Mouse (Mus musculus) megakaryocyte, embryonic 14.5 days (primary cell): ENCODE measurements at regions not wholly inside any gene's neighbourhood (a gene's known extent, or its start where the extent isn't known, plus 50 kb on each side); places are given as distances from the start of the nearest gene placed in this dataset.

Experiments
- FLI1 ChIP-seq: IDR thresholded peaks from 2 replicates; pipeline ENCODE4 v1.6.1; 2012; ENCODE audit warnings: low read length, inconsistent platforms, mixed read lengths
- GATA1 ChIP-seq: IDR thresholded peaks from 3 replicates; pipeline ENCODE4 v1.6.1; 2012; ENCODE audit warnings: mixed read lengths, low read length, inconsistent platforms, borderline replicate concordance

GRCm38 (mm10) chr3:83640433-83640832 is 125.7 kb upstream of the Sfrp2 start:
- TF ChIP-seq GATA1 = no peak
- TF ChIP-seq FLI1 = no peak
